In the genomic region with DNA sequence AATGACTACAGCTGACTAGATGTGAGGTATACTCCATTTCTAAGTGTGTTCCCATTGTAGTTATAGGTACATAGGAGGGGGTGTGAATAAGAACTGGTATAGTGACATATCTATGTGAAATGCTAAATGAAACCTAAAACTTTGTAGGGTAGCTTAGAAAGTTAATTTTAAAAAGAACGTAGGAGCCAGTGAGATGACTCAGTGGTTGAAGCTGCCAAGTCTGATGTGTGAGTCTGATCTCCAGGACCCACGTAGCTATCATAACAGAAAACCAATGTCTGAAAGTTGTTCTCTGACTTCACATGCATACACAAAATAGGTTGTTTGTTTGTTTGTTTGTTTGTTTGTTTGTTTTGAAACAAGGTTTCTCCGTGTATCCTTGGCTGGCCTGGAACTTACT, we compare ENCODE assay signal across 12 mouse cellular contexts.
"Had no signal": no experiment of that assay in that cellular context is flagged by ENCODE, and none has a peak within 500 bp of the region (broad histone marks: within the 10 kb centered on the region; RNA-seq: fewer than 3 reads in every experiment).

No protein-coding gene starts in this region.

- ATAC-seq: midbrain, embryonic 13.5 days; midbrain, embryonic 15.5 days had no signal

- DNase-seq: lung, adult 18-20 months; lung, embryonic 14.5 days; lung, postnatal 10 days; lung, postnatal 4 days; retina, postnatal 1 day; right cerebral cortex, postnatal 14 days; right cerebral cortex, postnatal 4 days; spleen, adult 18-20 months; thymus, postnatal 14 days; thymus, postnatal 36 days had no signal
